Mouse (Mus musculus) activated CD4-positive, CD25-positive, alpha-beta regulatory T cell, adult 4 months (primary cell): Measurements from ENCODE around the gene Psmb7. TPM values are rescaled to one million over a fixed set of nuclear protein-coding genes. Genes with fewer than 3 reads are reported as not detected.

Source experiments
- ATAC-seq: one replicate; pipeline ENCODE4 v1.8.0; 2017
- polyA plus RNA-seq, 2 experiments: library from polyadenylated mRNA; unstranded; fragments of 100-300 nt; shearing (Covaris generic); gene quantifications; one replicate each; pipeline ENCODE4 v1.2.1; 2017

Psmb7 gene
- polyA plus RNA-seq, 2 experiments from 2014 or later: 116 to 139 TPM

DNA sequence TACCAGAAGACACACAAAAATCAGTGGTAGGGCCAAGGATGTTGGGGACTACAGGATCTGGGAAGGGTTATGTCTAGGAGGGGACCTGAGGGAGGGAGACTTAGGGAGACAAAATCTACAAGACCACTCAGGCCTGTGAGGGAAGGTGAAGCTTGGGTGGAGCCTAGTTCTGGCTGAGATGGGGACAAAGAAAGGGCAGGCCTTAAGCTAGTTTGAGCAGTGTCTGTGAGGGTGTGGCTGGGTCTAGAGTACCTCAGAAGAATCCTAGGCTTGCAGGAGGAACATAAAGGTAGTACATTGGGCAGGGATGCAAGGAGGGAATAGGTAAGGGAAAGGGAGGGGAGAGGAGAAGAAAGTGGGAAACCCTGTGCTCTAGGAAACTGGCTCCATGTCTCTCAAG lies 99.5 kb downstream of the Psmb7 start:
- no peak for ATAC-seq

DNA sequence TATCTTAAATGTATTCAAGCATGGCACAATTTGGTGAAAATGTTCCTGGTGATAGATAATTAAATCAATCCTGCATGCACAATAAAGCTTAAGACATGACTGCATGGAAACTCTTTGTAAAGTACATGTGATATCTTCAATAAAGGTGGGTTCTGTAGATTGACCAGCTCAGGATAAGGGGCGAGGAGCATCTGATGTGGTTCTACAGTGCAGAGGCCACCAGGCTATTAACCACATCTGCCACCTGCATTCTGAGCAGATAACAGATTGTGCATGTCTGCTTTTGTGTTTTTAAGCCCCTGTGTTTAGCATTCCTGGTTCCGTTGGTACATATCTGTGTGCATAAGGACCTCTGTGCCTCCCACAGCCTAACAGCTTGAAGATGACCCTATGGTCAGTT lies 100.7 kb downstream of the Psmb7 start:
- ATAC-seq: no peak

DNA sequence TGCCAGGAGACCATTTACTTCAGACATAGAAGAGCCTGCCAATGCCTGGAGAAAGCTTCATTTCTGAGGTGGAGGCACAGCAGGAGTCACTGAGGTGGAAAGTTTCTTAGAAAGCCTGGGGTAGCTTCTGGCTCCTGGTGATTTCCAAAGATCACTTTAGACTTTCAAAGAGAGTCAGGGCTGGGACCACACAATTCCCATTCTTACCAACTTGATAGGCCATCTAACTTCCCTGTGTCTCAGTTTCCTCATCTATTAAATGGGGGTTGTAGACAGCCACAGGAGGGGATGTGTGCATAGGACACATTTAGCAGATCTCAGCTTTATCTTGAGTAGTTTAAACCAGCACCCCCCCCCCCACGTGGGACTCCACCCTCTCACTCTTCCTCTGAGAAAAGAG lies 101.5 kb downstream of the Psmb7 start:
- no peak for ATAC-seq

DNA sequence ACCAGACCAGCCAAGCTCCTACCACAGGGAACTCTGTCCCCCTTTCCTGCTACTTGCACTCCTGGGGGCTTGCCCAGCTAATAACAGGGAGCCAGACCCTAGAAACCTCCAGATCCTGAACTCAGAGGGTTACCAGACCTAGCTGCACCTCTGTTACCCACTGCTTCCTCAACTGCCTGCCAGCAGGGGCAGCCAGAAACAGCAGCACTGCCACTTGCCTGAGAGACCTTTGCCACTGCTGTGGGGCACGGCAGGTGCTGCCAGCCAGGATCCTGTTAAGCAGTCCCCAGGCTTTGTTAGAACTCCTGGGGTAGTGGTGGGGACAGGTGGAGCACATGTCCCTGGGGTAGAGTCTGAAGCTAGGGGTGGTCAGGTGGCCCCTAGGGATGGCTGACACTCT lies 102.3 kb downstream of the Psmb7 start:
- no peak for ATAC-seq

DNA sequence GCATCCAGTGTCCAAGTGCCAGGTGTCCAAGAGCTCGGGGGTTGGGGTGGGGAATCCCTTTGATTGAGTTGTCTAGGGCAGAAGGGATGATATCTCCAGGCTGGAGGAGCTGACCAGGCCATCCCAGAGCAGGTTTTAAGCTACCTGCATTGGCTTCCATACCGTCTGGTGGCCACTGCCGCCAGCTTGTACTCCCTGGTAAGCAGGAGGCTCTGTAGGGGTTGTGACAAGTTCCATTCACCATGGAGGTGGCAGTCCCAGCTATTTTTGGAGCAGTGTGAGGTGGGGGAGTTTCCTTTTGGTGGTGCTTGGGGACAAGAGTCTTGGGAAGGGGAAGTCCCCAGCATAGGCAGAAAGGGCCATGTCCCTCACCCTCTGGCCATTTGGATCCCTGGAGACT lies 102.8 kb downstream of the Psmb7 start:
- ATAC-seq: no peak

DNA sequence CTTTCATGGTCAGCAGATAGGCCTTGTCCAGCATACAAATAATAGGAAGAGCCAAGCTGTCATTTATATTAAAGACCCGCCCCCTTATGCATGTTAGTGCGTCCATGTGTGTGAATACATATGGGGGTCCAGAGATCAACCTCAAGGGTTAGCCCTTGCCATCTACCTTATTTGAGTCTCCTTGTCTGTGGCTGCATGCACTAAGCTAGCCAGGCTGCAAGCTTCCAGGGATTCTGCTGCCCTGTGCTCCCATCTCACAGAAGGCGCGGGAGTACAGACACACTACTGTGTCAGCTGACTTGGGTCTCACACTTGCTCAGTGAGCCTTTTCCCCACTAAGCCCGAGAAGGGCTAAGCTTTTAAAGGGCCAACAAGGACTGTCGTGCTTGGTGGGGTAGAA lies 103.2 kb downstream of the Psmb7 start:
- ATAC-seq: no peak

DNA sequence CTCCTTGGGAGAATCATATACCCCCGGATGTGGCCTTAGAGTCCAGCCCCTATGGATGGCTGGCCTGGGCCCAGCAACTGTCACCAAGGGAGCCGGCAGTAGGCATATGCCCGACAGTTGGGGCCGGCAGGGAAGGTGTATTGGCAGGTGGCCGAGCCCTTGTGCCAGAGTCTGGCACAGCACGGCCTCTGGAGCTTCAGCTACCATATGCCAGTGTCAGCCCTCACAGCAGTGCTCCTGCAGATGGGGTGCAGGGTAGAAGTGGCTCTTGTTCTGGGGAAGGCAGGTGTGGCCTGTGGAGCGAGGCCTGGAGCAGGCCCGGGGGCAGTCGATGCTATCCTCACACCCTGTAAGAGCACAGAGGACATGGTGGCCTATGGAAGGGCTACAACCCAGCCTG lies 104.2 kb downstream of the Psmb7 start:
- ATAC-seq: no peak

Other genes with a start within 250 kb of the Psmb7 start
- 1 to 10 TPM; 3.0 to 3.5 TPM for gene Nek6, start 132.4 kb downstream of the Psmb7 start, polyA plus RNA-seq
- gene Nr5a1, start 70.5 kb upstream of the Psmb7 start, polyA plus RNA-seq: not detected